Mouse (Mus musculus): Measurements from ENCODE around the gene Fam189a1. TPM values are rescaled to one million over a fixed set of nuclear protein-coding genes. Genes with fewer than 3 reads are reported as not detected.

The Fam189a1 gene
- total RNA-seq, 1 experiment from 2014 or later, result not detected

DNA sequence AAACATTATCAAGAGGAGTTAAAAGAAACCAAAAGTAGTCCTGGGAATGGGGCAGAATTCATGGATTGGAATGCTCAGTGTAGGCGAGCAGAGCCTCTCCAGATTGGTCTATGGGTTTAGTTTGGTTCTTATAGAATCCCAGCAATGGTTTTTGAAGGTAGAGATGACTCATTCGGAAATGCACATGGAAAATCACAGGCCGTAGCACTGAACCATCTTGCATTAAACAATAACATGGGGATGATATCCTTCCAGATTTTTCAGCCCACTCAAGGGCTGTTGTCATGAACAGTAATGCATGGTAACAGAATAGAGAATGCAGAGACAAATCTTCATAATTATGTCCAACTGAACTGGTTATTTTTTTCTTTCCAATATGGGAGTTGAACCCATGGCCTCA lies 390.8 kb downstream of the Fam189a1 start:
- no peak for ATAC-seq (replicated peaks; ENCODE audit: low read depth, poor library complexity, severe bottlenecking)

- no peak for ATAC-seq (replicated peaks; ENCODE audit: low read depth, poor library complexity, severe bottlenecking)
Observed at GRCm38 (mm10) chr7:64755141-64755540, 401.2 kb downstream of the Fam189a1 start.

DNA sequence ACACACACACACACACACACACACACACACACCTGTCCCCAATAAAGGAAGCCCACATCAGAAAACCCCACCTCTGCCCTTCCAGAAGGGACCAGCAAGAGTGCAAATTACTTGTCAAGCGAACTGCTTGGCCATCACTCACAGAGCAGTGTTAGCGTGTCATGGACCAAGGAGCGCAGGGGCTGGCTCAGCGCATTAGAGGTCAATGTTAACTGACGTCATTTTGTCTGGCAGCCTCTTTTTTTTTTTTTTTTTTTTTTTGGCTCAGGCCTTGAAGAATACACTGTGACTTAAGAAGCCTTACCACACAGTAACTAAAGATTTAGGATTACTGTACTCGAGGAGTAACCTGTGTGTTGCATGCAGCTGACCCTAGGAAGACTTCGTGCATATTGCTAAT lies 402.2 kb downstream of the Fam189a1 start:
- ATAC-seq (replicated peaks; ENCODE audit: low read depth, poor library complexity, severe bottlenecking), result no peak

DNA sequence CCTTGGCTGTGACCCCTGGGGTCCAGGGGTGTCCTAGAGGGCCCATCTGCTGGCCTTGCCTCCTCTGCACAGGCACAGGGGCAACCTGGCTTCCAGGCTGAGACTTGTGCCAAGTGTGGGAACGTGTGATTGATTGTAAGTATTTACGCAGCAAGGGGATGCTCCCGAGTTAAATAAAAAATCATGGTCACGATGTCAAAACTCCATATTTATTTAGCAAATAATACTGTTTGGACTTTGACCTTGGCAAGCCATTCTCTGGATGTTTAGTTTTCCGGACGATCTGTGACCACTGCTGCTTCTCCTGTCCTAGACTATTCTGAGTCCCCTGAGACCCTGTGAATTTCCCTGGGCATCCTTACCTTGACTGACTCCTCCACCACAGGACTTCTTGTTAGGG lies 402.7 kb downstream of the Fam189a1 start:
- no peak for ATAC-seq (replicated peaks; ENCODE audit: low read depth, poor library complexity, severe bottlenecking)

- no peak for ATAC-seq (replicated peaks; ENCODE audit: low read depth, poor library complexity, severe bottlenecking)
Observed at GRCm38 (mm10) chr7:64752133-64752532, 404.2 kb downstream of the Fam189a1 start.

DNA sequence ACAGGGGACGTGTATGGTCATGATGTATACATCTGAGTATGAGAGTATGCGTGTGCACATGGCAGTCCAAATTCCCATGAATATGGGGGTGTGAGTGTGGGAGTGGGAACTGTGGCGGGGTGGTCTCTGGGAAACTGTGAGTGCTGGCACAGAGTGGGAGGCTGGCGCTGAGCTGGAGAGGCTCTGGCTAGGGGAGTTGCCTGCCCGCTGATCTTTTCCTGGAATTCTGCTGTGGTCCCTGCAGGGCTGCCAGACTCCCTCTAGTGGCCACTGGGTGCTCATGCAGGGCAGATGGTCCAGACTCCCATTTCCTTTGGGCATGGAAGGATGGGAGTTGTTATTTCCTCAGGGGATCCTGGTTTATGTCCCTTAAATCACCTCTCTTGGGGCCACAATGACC lies 404.9 kb downstream of the Fam189a1 start:
- peak; percentile 74; the same call in 1 of the 2 replicates for ATAC-seq (replicated peaks; ENCODE audit: low read depth, poor library complexity, severe bottlenecking)

DNA sequence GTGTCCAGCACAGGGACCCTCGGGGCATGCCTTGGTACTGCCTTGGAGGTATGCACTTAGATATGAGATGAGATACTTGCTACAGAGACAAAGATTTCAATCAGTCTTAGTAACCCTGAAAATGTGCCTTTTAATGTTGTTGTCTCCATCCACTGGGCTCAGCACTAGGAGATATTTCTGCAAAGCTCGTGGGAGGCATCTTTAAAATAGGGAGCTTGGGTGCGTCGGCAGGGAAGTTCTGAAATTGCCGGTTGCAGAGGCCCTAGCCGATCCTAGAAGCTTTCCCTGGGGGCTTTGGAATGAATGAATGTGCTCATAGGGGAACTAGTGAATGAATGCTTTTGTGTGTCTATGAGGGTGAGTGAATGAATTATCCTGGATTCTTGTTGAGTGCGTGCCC lies 412.8 kb downstream of the Fam189a1 start:
- no peak for ATAC-seq (replicated peaks; ENCODE audit: low read depth, poor library complexity, severe bottlenecking)

- peak; percentile 83 for ATAC-seq (replicated peaks; ENCODE audit: low read depth, poor library complexity, severe bottlenecking)
Observed at GRCm38 (mm10) chr7:64741333-64742307, 414.8 kb downstream of the Fam189a1 start.

- no peak for ATAC-seq (replicated peaks; ENCODE audit: low read depth, poor library complexity, severe bottlenecking)
Observed at GRCm38 (mm10) chr7:64739131-64739530, 417.2 kb downstream of the Fam189a1 start.

- peak; percentile 45 for ATAC-seq (replicated peaks; ENCODE audit: low read depth, poor library complexity, severe bottlenecking)
Observed at GRCm38 (mm10) chr7:64729785-64730184, 426.6 kb downstream of the Fam189a1 start.

GRCm38 (mm10) chr7:64728816-64729215 lies 427.6 kb downstream of the Fam189a1 start:
- no peak for ATAC-seq (replicated peaks; ENCODE audit: low read depth, poor library complexity, severe bottlenecking)

DNA sequence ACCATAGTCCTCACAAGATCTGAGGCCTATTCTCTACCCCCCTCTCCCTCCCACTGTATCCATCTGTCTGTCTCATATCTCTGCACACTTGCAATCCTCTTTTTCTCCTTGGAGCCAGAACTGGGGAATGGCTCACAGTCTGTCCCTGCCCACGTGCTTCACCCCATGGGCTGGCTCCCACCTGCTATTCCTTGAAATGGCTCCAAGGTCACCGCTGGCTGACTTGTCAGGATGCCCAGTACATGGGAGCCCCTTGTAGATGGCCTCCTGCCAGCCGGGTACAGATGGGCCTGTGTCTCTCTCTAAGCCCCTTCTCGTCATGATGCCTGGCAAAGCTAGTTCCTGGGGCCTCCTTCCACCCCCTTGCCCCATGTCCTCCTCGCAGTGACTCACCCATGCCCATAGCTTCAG lies 428.2 kb downstream of the Fam189a1 start:
- ATAC-seq (replicated peaks; ENCODE audit: low read depth, poor library complexity, severe bottlenecking), result no peak

DNA sequence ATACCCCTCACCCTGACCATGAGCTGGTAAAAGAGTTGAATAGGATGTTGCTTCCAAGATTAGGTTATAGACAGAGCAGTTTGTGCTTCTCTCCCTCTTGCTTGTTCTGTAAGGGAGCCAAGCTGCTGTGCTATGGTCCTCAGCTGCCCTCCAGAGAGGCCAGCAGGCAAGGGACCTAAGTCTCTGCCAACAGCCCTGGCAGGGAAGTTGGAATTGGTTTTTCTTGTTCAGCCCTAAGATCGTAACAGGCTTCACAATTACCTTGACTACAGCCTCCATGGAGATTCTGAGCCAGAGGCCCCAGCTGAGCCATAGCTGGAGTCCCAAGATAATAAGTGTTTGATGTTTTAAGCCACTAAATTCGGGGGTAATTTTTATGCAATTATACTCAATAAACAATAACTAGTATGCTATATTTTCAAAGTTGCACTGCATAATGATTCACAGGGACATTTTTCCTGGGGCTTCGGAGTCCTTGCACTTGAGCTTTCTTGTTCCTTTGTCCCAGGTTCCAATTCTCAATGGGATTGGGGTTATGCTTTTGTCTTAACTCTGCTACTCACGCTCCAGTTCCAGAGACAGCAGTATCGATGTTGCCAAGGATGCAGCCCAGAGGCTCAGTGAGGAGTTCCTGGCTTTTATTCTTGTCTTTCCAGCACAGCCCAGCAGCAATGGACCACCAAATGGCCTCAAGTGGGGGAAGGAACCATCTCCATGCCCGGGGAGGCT lies 430.2 kb downstream of the Fam189a1 start:
- no peak for ATAC-seq (replicated peaks; ENCODE audit: low read depth, poor library complexity, severe bottlenecking)

DNA sequence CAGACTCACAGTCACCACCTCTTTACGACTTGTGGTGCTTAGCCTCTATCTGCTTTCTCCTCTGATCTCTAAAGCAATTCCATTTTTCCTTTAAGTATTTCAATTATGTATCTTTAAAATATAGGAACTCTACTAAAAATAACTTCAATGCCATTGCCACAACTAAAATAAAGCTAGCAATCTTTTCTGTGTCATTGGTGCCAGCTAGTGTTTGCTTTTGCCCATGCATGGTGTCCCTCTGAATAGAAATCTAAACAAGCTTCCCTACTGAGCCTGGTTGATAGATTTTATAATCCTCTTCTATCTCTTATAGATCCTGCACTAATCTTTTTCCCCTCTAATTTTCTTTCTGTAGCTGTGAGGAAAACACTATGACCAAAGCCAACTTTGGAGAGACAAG lies 432.0 kb downstream of the Fam189a1 start:
- ATAC-seq (replicated peaks; ENCODE audit: low read depth, poor library complexity, severe bottlenecking), result no peak

GRCm38 (mm10) chr7:64723313-64723712 lies 433.1 kb downstream of the Fam189a1 start:
- ATAC-seq (replicated peaks; ENCODE audit: low read depth, poor library complexity, severe bottlenecking), result no peak

GRCm38 (mm10) chr7:64716286-64716685 lies 440.1 kb downstream of the Fam189a1 start:
- no peak for ATAC-seq (replicated peaks; ENCODE audit: low read depth, poor library complexity, severe bottlenecking)

DNA sequence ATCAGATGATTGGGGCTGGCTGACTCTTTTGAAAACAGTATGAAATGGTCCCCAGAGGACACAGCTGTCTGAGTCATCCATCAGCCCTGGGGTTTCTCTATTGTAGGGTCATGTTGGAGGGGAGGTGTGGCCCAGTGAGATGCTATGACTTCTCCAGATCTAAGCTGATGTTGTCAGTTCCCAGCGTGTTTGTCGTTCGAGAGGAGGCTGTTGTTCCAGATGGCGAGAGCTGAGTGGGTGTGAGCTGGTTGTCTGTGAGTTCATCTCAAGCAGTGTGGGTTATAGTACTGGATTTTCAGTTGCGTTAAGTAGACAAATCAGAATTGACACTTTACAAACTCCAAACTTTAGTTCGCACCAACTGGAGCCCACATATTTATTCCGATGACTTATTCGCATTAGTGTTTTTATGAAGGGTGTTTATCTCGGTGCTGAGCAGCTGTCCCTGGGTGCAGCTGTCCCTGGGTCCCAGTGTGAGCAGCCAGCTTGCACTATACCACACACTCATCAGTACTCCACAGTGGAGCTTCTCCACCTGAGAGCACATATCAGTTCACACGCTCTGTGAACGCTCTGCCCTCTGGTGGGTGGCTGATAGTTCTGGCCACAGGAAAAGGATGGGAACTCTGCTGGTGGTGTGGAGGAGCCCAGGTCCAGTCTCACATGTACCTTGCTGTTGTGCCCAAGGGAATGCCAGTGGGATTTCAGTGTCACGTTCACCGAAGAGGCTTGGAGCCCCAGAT lies 446.7 kb downstream of the Fam189a1 start:
- no peak for ATAC-seq (replicated peaks; ENCODE audit: low read depth, poor library complexity, severe bottlenecking)

GRCm38 (mm10) chr7:64708176-64708575 lies 448.2 kb downstream of the Fam189a1 start:
- no peak for ATAC-seq (replicated peaks; ENCODE audit: low read depth, poor library complexity, severe bottlenecking)

Data from common myeloid progenitor, adult 5-6 weeks (primary cell).